Mouse (Mus musculus): Measurements from ENCODE around the gene 4921517D22Rik. TPM values are rescaled to one million over a fixed set of nuclear protein-coding genes. Genes with fewer than 3 reads are reported as not detected.
"Not testable (repeated sequence)": the region's sequence is repeated elsewhere in the genome, so short reads cannot be mapped to it uniquely, and the experiment has no call there.

Gene 4921517D22Rik
- total RNA-seq (2021): not detected
- long read RNA-seq, experiment 1: 0 reads
- long read RNA-seq, experiment 2: 0 reads

DNA sequence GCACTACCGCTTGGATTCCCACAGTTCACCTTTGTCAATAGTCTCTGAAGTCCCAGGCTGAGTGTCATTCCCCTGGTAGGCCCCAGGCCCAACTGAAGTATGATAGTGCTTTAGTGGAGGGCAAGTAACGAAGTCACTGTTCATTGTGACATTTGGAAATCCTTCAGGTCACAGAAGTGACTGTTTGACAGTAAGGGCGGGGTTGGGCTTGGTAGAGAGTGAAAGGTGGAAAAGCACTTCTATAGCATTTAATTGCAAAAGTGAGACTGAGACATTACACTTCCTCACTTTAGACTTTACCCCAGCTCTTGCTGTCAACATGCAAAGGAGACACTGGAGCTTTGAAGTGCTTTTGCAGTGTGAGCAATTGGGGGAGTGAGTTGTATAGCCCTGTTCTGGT, at the start of gene 4921517D22Rik:
Gene 4921517D22Rik, minus strand, starts transcription at position 101 of the 400 bp plus-strand sequence.
- no peak for DNase-seq (ENCODE audit: low spot score in 2 of 2)

DNA sequence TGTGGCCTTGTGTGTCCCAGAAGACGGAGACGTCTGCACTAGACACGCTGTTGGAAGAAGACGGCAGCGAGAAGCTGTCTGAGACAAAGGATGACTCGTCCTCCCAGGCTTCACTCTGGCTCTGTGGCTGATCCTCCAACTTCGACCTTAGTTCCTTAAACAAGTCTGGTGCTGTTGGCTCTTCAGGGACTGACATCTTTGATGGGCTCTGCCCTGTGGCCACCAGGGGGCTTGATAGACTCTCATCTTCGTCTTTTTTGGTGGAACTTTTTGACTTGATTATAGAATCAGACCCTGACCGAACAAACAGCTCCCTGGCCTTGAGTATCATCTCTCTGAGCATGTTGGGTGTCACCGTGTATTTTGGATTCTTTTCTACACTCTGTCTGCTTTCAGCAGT, 47.8 kb upstream of the 4921517D22Rik start:
- no peak for DNase-seq (ENCODE audit: low spot score in 2 of 2)

DNA sequence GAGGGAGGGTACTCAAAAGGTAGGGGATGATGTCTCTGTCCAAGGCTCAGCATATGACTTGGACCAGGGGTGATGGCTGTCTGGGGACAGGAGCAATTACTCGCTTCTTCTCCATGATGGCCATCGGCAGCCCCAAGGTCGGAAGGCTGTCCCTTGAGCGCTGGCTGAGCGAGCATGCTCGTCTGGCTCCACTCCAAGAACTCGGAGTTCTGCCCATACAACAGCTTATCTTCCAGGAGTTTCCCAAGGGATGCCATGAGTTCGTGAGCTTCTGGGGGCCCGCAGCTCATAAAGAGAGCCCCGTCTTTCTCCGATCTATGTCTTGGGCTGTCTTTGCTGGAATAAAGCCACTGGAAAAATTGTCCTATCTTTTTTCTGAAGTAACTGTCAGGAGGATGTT, 47.2 kb upstream of the 4921517D22Rik start:
- no peak for DNase-seq (ENCODE audit: low spot score in 2 of 2)

DNA sequence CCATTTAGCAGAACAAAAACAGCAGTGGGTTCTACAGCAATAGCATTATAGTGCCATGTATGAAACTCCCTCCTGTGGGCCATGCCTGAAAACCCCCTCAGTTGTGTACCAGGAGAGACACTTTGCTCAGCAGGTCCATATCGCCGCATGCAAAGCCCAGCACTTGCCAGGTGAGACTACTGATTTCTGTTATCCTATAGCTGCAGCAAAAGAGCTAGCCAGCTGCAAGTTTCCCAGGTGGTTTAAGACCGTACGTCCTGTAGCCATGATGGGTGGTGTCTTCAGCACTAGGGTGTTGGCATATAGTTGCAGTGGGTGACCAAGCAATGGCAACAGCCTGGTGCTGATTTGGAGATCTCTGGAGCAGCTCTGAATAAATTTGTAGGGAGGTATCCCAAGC, 45.5 kb upstream of the 4921517D22Rik start:
- no peak for DNase-seq (ENCODE audit: low spot score in 2 of 2)

DNA sequence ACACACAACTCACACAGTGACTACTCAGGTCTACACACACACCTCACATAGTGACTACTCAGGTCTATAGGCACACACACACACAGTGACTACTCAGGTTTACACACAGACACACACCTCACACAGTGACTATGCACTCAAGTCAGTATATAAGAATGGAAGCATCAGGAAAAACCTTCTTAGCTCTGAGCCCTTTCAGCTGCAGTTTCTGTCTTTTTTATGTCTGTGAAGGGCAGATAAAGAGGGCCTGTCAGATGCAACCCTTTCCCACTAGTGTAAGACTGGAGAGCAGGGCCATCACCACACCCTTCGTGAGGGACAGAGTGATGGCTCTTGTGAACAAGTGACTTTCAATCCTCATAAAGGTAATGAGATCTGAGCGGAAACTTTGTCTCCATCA, 44.5 kb upstream of the 4921517D22Rik start:
- no peak for DNase-seq (ENCODE audit: low spot score in 2 of 2)

DNA sequence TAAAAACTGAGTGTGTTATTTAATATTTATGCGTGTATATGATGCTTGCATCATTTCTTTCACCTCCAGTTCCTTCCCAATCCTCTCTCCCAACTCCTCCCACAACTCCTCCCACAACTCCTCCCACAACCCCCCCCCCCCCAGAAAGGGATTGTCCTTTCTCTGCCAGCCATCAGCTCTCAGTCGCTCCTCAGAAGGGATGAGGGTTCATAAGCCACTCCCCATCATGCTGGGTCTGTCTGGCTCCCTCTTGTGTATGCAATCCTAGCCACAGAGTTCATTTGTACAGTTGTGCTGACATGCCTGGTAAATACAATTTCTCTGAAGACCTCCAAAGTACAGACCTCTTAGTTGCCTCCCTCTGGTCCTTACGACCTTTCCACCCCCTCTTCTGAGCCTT, 41.3 kb upstream of the 4921517D22Rik start:
- no peak for DNase-seq (ENCODE audit: low spot score in 2 of 2)

DNA sequence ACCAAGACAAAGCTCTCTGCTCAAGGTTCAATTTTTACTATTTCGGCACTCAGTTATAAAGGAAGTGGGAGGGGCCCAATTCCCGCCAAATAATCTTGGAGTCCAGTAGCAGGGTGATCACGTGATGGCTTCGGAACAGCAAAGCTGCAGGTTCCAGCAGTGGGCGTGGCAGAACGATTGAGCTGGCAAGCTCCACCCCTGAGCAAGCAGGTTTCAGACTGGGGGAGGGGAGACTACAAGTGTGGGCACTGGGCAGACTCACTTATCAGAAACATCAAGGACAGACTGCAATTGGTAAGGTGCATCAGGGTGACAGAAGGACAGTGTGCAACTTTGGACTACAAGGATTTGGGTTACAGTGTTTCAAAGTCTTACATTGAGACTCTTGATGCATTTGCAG, 40.4 kb upstream of the 4921517D22Rik start:
- not testable (repeated sequence) for DNase-seq (ENCODE audit: low spot score in 2 of 2)

DNA sequence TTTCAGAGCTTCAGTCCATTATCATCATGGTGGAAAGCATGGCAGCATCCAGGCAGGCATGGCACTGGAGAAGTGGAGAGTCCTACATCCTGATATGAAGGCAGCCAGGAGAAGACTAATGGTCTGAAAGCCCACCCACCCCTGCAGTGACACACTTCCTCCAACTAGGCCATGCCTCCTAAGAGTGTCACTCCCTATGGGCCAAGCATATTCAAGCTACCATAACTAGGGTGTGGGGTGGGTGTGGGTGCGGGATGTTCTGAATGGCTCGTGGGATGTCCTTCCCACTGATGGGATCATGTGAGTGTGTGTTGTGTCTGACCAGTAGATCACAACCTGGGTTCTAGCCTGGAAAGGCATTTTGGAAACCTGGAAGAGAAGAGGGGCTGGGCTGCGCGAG, 40.0 kb upstream of the 4921517D22Rik start:
- no peak for DNase-seq (ENCODE audit: low spot score in 2 of 2)

DNA sequence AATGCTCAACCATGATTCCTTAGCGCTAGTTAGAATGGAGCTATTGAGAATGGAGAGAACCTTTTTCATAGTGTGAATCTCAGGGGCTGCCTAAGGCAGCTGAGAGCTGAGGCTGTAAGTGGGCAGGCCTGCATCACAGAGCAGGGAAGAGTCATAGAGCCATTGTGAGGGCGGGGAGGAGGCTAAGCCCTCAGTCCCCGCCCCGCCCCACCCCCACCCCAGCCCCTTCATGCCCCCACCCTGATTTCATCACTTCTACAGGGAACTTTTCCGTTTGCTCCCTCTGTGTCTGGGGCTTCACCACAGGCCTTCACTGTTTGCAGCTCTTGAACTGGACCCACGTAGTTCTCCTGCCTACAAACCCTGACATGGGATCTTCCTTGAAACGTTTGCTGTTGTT, 37.7 kb upstream of the 4921517D22Rik start, which contains the start of gene Spata31d1d:
Gene Spata31d1d, minus strand, starts transcription at position 101 of the 400 bp plus-strand sequence.
- no peak for DNase-seq (ENCODE audit: low spot score in 2 of 2)

DNA sequence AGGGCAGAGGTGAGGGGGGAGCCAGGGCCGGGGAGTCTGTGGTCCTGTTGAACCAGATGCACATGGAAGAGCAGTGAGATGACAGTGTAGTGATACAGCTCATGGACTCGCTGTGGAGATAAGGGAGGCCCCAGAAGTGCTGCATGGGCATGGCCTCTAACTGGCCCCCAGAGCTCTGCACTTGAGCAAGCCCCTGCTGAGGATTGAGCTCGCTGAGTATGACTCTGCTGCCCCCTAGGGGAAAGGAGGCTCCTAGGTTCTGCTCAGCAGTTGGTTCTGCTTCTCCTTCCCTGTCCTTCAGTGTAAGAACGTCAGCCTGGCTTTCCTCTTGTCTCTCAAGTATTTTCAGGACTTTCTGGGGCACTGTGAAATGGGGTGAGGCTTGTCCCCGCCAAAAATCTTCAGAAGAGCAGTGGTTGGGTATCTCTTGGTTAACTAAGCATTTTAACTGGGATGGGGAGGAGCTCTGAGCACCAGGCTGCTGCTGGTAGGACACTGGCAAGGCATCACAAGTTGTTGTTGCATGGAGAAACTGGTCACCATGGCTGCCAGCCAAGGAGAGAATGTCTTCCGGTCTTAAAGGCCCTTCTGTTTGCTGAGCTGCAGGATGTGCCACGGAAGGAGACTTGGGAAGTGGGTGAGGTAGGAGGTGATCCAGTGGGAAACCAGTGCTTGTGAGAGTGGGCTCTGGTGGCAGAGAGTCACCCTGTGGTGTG, 34.6 kb upstream of the 4921517D22Rik start:
- DNase-seq (ENCODE audit: low spot score in 2 of 2): peak; percentile 84 to 87

DNA sequence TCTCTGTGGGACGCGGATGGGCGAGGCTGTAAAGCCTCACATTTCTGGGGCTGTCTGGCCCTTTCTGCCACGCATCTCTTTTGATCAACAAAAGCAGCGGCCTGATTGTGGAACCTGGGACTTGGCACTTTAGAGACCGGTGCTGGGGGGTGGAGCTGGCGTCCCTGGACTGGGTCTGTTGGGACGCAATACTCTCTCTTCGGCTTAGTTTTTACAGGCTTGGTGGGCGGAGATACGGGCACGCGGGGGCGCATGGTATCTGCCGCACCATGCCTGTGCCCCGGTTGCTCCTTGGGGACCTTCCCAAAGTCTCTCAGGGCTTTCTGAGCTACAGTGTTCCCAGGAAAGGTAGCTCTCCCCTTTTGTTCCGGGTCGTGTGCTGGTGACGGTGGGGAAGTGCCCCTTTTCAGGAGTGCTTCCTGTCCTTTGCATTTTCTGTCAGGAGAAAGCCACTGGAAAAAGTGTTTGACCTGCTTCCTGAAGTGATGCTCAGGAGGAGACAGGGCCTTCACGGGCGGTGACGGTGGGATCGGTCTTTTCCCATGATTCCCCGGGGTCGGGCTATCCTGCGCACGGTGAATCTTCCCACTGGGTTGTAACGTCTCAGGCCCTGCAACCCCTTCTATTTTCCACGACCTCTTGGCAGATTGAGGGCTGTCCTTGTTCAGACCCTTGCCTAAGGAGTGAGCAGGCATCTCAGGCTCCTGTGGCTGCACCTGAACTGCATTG, 32.4 kb upstream of the 4921517D22Rik start:
- DNase-seq (ENCODE audit: low spot score in 2 of 2): no peak

DNA sequence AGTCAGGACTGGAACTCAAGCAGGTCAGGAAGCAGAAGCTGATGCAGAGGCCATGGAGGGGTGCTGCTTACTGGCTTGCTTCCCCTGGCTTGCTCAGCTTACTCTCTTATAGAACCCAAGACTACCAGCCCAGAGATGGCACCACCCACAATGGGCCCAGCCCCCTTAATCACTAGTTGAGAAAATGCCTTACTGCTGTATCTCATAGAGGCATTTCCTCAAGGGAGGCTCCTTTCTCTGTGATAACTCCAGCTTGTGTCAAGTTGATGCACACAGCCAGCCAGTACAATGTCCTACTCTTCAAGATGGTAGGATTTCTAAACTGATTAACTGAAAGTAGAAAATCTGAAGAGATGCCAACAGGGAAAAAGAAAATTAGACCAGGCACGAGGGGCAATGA, 28.2 kb upstream of the 4921517D22Rik start:
- DNase-seq (ENCODE audit: low spot score in 2 of 2): not testable (repeated sequence)

DNA sequence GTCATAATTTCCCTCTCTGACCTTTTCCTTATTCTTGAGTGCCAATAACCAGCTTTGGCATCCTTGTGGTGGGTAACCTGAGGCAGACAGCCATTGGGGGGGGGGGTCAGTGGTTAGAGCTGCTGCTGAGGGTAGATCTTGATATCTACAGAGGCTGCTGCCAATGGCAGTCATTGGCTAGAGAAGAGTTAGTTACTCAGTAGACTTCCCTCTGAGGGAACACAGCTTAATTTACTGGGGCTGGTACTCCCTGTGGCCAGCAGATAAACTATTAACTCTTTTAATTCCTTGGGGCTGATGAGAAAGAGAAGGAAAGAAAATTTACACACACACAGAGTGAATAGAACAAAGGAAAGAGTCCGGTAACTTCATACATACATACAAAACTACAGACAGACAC, 25.6 kb upstream of the 4921517D22Rik start:
- DNase-seq (ENCODE audit: low spot score in 2 of 2): no peak

DNA sequence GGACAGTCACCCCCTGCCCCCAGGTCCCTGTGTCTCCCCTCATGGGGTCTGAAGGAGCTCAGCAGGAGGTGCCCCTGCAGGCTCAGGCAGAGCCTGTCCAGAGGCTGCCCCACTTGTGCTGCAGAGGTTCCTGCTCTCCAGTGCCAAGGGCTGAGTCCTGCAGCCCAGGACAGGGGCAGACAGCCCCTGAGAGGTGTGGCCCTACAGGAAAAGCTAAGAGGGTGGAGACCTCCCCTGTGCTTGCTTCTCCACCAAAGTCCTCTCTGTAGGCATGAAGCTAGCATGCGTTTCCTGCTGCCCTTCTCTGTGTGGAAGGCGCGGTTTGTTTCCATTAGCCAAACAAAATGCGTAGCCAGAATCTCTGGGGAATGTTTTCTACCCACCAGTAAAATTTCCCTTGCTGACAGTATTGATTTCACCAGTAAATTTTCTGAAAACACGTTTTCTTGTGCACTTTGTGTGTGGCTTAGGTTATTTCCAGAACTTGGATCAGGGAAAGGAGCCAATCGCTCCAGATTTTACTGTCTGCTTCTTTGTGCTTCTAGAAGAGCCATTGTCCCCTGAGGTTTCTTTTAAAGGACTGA, 25.0 kb upstream of the 4921517D22Rik start:
- not testable (repeated sequence) for DNase-seq (ENCODE audit: low spot score in 2 of 2)

DNA sequence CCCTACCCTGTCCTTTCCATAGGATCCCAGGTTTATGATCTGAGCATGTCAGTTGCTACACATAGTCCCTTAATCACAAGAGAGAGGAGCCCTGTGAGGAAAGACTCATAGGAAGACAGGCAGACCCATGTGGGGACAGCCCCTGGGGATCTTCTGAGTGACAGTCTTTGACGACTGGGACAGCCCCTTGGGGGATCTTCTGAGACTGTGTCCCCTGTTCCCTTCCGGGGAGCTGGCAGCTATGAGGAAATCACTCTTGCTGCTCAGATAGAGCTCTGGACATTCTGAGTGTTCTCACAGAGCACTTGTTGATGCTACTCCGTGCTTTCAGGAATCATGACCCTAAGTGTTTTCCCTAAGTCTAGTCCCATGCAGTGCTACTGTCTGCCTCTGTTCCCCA, 19.8 kb upstream of the 4921517D22Rik start:
- DNase-seq (ENCODE audit: low spot score in 2 of 2): no peak

DNA sequence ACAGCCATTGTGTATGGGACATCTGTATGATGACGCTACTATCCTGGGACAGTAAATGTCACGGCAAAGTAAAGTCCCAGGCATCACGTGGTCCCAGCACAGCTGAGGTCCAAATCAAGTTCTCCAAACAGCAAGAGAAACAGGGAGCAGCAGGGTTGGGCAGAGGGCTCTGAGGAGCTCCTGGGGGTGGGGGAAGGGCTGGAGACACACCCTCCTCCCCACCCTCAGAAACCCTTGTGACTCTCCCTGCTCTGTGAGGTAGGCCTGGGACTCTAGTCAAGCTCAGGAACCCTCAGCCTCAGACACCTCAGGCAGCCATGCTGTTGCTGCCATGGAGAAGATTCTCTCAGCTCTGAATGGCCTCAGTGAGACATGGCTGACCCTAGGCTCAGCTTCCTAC, 18.1 kb upstream of the 4921517D22Rik start, which contains the start of gene Spata31d1b:
Gene Spata31d1b, plus strand, starts transcription at position 301 of the 400 bp plus-strand sequence.
- DNase-seq (ENCODE audit: low spot score in 2 of 2): not testable (repeated sequence)

DNA sequence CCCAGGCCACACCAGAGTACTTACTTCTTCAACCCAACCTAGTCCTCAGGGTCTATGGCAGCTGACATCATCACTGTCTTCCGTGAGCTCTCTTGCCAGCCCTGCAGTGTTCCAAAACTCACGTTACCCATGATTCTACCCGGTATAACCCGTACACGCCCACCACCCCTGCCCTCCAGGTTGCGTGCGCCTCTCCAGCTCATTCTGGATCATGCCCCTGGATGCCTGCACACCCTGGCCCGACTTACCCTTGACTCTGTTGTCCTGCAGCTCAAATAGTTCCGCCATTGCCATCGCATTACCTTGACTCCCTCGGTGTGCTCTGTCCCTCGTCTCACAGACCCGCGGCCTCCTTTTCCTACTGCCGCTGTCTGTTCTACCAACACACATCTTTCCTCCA, 16.3 kb upstream of the 4921517D22Rik start, which contains the start of gene Spata31d1a:
Gene Spata31d1a, minus strand, starts transcription at position 101 of the 400 bp plus-strand sequence.
- DNase-seq (ENCODE audit: low spot score in 2 of 2): no peak

DNA sequence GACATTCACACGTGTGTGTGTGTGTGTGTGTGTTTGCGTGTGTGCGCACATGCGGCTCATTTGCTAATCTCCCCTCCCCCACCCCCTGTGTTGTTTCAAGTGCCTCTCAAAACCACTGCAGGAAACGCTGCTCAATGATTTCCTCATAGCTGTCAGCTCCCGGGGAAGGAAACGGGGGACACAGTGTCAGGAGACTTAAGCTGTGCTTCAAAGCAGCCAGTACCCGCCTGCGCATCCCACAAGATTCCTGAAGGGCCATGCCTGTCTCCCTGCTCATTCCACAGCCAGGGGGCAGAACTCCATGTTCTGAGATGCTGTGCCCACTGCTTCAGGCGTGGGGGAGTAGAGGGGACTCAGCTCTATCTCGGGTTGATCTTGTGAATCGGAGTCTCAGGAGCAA, 10.7 kb upstream of the 4921517D22Rik start:
- DNase-seq (ENCODE audit: low spot score in 2 of 2): peak; percentile 28 to 49

DNA sequence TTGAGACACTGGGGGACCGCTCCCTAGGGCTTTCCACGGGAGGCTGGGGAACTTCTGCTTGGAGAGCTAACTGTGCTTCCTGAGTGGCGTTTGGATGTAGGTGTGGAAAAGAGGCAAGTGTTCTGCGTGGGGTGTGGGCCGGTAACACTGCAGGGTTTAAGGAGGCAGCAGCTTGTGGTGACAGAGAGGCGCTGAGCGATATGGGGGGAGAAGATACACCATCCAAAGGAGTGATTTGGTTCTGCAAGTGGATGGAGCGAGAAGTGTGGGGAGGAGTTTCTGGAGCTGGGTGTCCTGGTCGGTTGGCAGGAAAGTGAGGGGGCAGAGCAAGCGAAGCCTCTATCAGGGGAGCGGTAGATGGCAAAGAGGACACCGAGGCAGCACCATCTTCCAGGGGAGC, 9.6 kb upstream of the 4921517D22Rik start:
- peak; percentile 39 to 70 for DNase-seq (ENCODE audit: low spot score in 2 of 2)

DNA sequence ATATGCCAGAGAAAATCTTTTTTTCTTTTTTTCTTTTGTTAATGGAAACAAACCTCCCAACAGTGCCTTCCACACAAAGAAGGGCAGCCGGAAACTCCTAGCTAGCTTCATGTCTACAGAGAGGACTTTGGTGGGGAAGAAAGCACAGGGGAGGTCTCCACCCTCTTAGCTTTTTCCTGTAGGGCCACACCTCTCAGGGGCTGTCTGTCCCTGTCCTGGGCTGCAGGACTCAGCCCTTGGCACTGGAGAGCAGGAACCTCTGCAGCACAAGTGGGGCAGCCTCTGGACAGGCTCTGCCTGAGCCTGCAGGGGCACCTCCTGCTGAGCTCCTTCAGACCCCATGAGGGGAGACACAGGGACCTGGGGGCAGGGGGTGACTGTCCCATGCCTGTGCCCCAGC, 6.2 kb upstream of the 4921517D22Rik start:
- DNase-seq (ENCODE audit: low spot score in 2 of 2): not testable (repeated sequence)

DNA sequence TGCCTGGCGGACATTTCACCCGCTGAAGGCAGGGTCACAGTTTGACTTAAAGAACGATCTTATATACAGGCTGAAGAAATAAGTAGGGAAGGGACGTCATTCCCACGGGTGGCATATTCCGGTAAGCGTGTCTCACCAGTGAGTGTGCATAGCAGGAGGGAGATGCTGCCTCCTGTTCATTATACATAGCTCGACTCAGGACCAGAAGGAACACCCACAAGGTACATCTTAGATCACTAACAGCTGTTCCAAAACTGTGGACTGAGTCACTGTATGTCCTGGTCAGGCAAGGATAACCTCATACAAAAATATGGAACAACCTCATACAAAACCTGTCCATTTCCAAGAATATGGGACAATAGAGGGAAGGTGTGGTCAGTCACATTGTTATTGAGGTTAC, 5.2 kb upstream of the 4921517D22Rik start:
- DNase-seq (ENCODE audit: low spot score in 2 of 2): peak in 1 of 2 experiments; percentile 36

DNA sequence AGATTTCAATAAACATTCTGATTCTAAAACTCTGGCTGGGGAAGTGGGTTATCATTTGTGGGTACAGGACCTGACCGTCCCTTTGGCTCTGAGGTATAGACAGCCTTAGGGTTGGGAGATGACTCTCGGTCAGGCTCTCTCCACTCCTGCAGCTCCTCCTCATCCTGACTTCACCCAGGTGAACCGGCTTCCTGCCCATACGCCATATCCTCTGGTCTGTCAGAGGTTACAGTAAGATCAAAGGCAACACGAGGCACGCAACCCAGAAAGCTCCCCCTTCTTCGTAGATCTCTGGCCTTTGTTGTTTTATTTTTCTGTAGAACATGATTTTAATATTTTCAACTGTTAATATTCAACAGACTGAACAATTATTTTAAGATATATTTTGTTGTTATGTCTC, 1.9 kb upstream of the 4921517D22Rik start:
- no peak for DNase-seq (ENCODE audit: low spot score in 2 of 2)

All from left cerebral cortex, adult 18-20 months (tissue).